In genomic region chr3:96414951-96415327, GRCm38 (mm10) we compare ENCODE assay signal across 8 mouse cellular contexts. TPM values are rescaled to one million over a fixed set of nuclear protein-coding genes. Genes with fewer than 3 reads are reported as not detected.
DNase-seq lines count a peak whose midpoint lies in the region; ATAC-seq and TF ChIP-seq lines count a peak whose summit lies in the region.
"Had no signal": no experiment of that assay in that cellular context is flagged by ENCODE, and none has a peak within 500 bp of the region (broad histone marks: within the 10 kb centered on the region; RNA-seq: fewer than 3 reads in every experiment).

No protein-coding gene starts in this region.

- WGBS in neural tube, embryonic 11.5 days, result 36% methylated on average over 7 of the region's 7 CpGs
- WGBS in forebrain, postnatal 0 days, result 37% methylated on average over 7 of the region's 7 CpGs
- WGBS in liver, embryonic 15.5 days (ENCODE audit: insufficient replicate concordance), result 28% methylated on average over 7 of the region's 7 CpGs

- H3K9ac ChIP-seq in neural tube, embryonic 11.5 days (ENCODE audit: low read length), result no peak overlapping the region
- peak overlapping the region; percentile 78 for H3K9ac ChIP-seq in forebrain, postnatal 0 days
- H3K9ac ChIP-seq in liver, embryonic 15.5 days, result peak overlapping the region; percentile 86; the same call in 1 of the 2 replicates

- no peaks in the 10 kb centered on the region for H3K9me3 ChIP-seq in neural tube, embryonic 11.5 days (ENCODE audit: control insufficient read depth, low read length)
- H3K9me3 ChIP-seq in forebrain, postnatal 0 days (ENCODE audit: low read length), result no peaks in the 10 kb centered on the region
- no peaks in the 10 kb centered on the region for H3K9me3 ChIP-seq in liver, embryonic 15.5 days (replicated peaks)

- H3K36me3 ChIP-seq in neural tube, embryonic 11.5 days (ENCODE audit: control insufficient read depth, insufficient read depth, low read length), result no peaks in the 10 kb centered on the region
- H3K36me3 ChIP-seq in forebrain, postnatal 0 days (ENCODE audit: insufficient read depth), result no peaks in the 10 kb centered on the region
- H3K36me3 ChIP-seq in liver, embryonic 15.5 days (replicated peaks), result no peaks in the 10 kb centered on the region

- peak overlapping the region; percentile 66 for H3K4me2 ChIP-seq in neural tube, embryonic 11.5 days (ENCODE audit: low read depth)
- peak overlapping the region; percentile 83 for H3K4me2 ChIP-seq in forebrain, postnatal 0 days (ENCODE audit: low read depth)
- peak overlapping the region; percentile 95 for H3K4me2 ChIP-seq in liver, embryonic 15.5 days

- H3K4me3 ChIP-seq in neural tube, embryonic 11.5 days (ENCODE audit: low read depth, low read length), result peak overlapping the region; percentile 69
- H3K4me3 ChIP-seq in forebrain, postnatal 0 days (ENCODE audit: low read depth, low read length), result peak overlapping the region; percentile 62
- H3K4me3 ChIP-seq in liver, embryonic 15.5 days (replicated peaks), result peak overlapping the region; percentile 83

- H3K27me3 ChIP-seq in neural tube, embryonic 11.5 days (ENCODE audit: control insufficient read depth, insufficient read depth, low read length), result peaks cover 9% of the 10 kb centered on the region; the same call in 1 of the 2 replicates
- H3K27me3 ChIP-seq in forebrain, postnatal 0 days (ENCODE audit: insufficient read depth, low read length), result peaks cover 10% of the 10 kb centered on the region
- peaks cover 18% of the 10 kb centered on the region for H3K27me3 ChIP-seq in liver, embryonic 15.5 days

- ATAC-seq in neural tube, embryonic 11.5 days (ENCODE audit: insufficient read depth, low FRiP score, low TSS enrichment), result no peak
- no peak for ATAC-seq in forebrain, postnatal 0 days
- ATAC-seq in liver, embryonic 15.5 days (ENCODE audit: insufficient read depth), result no peak
- ATAC-seq in activated CD4-positive, CD25-positive, alpha-beta regulatory T cell, adult 4 months, result no peak

- H3K4me1 ChIP-seq in neural tube, embryonic 11.5 days (ENCODE audit: control insufficient read depth, insufficient read depth, low read length), result peaks cover 2% of the 10 kb centered on the region; the same call in 1 of the 2 replicates
- no peaks in the 10 kb centered on the region for H3K4me1 ChIP-seq in forebrain, postnatal 0 days (ENCODE audit: insufficient read depth)
- H3K4me1 ChIP-seq in liver, embryonic 15.5 days (replicated peaks), result peaks cover 36% of the 10 kb centered on the region

- no peak for TF ChIP-seq CTCF in forebrain, postnatal 0 days (IDR thresholded peaks at IDR 0.05; ENCODE audit: low read depth)

- no peak for DNase-seq in neural tube, embryonic 11.5 days (ENCODE audit: low spot score)
- DNase-seq in neural tube, embryonic 10.5 days (ENCODE audit: extremely low spot score, low spot score), result no peak
- DNase-seq in forebrain, postnatal 0 days, result no peak
- no peak for DNase-seq in ovary, adult 18-20 months (ENCODE audit: low spot score)
- no peak for DNase-seq in spleen, postnatal 4 days (ENCODE audit: low spot score in 2 of 2)

- H3K27ac ChIP-seq in neural tube, embryonic 11.5 days (ENCODE audit: low read depth, low read length), result no peak overlapping the region
- H3K27ac ChIP-seq in forebrain, postnatal 0 days (ENCODE audit: low read depth, low read length), result no peak overlapping the region
- H3K27ac ChIP-seq in liver, embryonic 15.5 days (replicated peaks), result no peak overlapping the region

RNA-seq across cellular contexts. Expression of gene BC107364, which starts 37.2 kb away (rescaled TPM):
- not detected in 2 replicates for polyA plus RNA-seq in neural tube, embryonic 11.5 days (2014; fragmentation: Nextera tagmentation; extraction: Ambion mirVana)
- total RNA-seq in forebrain, postnatal 0 days (2014; rRNA removed), result not detected in 2 replicates
- not detected in 2 replicates for polyA plus RNA-seq in forebrain, postnatal 0 days (2015; fragmentation: Nextera tagmentation; extraction: Ambion mirVana)
- not detected in 2 replicates for polyA plus RNA-seq in liver, embryonic 15.5 days (2015; fragmentation: Nextera tagmentation; extraction: Ambion mirVana)
- polyA plus RNA-seq in activated CD4-positive, CD25-positive, alpha-beta regulatory T cell, adult 4 months (2017; shearing (Covaris generic)), result under 1 TPM in 1 of 2 experiments, not detected in 1; 0.32 TPM
- total RNA-seq: adrenal gland, postnatal 14 days had no signal
